Mouse (Mus musculus) cerebellum, adult 18-20 months (tissue): ENCODE data around the gene Cdk19.
A peak's percentile ranks its signal among the peaks of the same experiment; 100 is the strongest.

ENCODE experiments used
- DNase-seq, 2 experiments: peaks; one replicate each; pipeline ENCODE4 v3.0.0; 2021

Cdk19 gene

GRCm38 (mm10) chr10:40444586-40444985, 105.2 kb downstream of the Cdk19 start:
- DNase-seq: no peak

- DNase-seq: no peak
Observed at GRCm38 (mm10) chr10:40446088-40446604, 106.8 kb downstream of the Cdk19 start.

- DNase-seq: no peak
Observed at GRCm38 (mm10) chr10:40446630-40447029, 107.3 kb downstream of the Cdk19 start.

- peak in 1 of 2 experiments; percentile 8 for DNase-seq
Observed at GRCm38 (mm10) chr10:40447295-40447694, 107.9 kb downstream of the Cdk19 start.

- DNase-seq: no peak
Observed at GRCm38 (mm10) chr10:40447921-40448320, 108.6 kb downstream of the Cdk19 start.

- no peak for DNase-seq
Observed at GRCm38 (mm10) chr10:40448444-40448843, 109.1 kb downstream of the Cdk19 start.

GRCm38 (mm10) chr10:40449571-40449970, 110.2 kb downstream of the Cdk19 start:
- no peak for DNase-seq

- no peak for DNase-seq
Observed at GRCm38 (mm10) chr10:40450171-40450570, 110.8 kb downstream of the Cdk19 start.

- DNase-seq: no peak
Observed at GRCm38 (mm10) chr10:40457116-40457515, 117.8 kb downstream of the Cdk19 start.

GRCm38 (mm10) chr10:40459141-40459540, 119.8 kb downstream of the Cdk19 start:
- no peak for DNase-seq

- no peak for DNase-seq
Observed at GRCm38 (mm10) chr10:40461362-40461761, 122.0 kb downstream of the Cdk19 start.

GRCm38 (mm10) chr10:40462257-40462656, 122.9 kb downstream of the Cdk19 start:
- DNase-seq: no peak

GRCm38 (mm10) chr10:40467174-40467911, 128.0 kb downstream of the Cdk19 start:
- DNase-seq: no peak

- no peak for DNase-seq
Observed at GRCm38 (mm10) chr10:40467912-40468254, 128.5 kb downstream of the Cdk19 start.

- no peak for DNase-seq
Observed at GRCm38 (mm10) chr10:40469145-40469544, 129.8 kb downstream of the Cdk19 start.

GRCm38 (mm10) chr10:40476535-40477285, 137.3 kb downstream of the Cdk19 start:
- no peak for DNase-seq

- no peak for DNase-seq
Observed at GRCm38 (mm10) chr10:40477426-40478075, 138.2 kb downstream of the Cdk19 start.

GRCm38 (mm10) chr10:40478626-40479025, 139.3 kb downstream of the Cdk19 start:
- no peak for DNase-seq

- no peak for DNase-seq
Observed at GRCm38 (mm10) chr10:40479216-40479615, 139.9 kb downstream of the Cdk19 start.

GRCm38 (mm10) chr10:40479621-40480193, 140.3 kb downstream of the Cdk19 start:
- DNase-seq: no peak

- no peak for DNase-seq
Observed at GRCm38 (mm10) chr10:40481534-40481933, 142.2 kb downstream of the Cdk19 start.

GRCm38 (mm10) chr10:40482285-40482684, 142.9 kb downstream of the Cdk19 start:
- DNase-seq: no peak

GRCm38 (mm10) chr10:40489086-40489796, 149.9 kb downstream of the Cdk19 start:
- no peak for DNase-seq
